Mouse (Mus musculus) liver, postnatal 0 days (tissue): ENCODE measurements around the gene Tedc1. TPM values are rescaled to one million over a fixed set of nuclear protein-coding genes. Genes with fewer than 3 reads are reported as not detected.

Source experiments
- ATAC-seq: fragments of 200-750 bp; cut with Nextera tagmentation; 2 replicates; pipeline ENCODE4 v1.8.0; 2017; ENCODE audit warnings: mild to moderate bottlenecking, moderate library complexity
- DNase-seq: peaks from one replicate; pipeline ENCODE4 v3.0.0-alpha.2; 2016
- H3K27ac ChIP-seq: fragments of 300-500 bp; sonication (generic); 2 replicates; pipeline ENCODE4 v1.5.1; 2014; ENCODE audit warnings: antibody characterized with exemption, moderate library complexity, mild to moderate bottlenecking, low read depth
- H3K27me3 ChIP-seq: fragments of 300-500 bp; sonication (generic); 2 replicates; pipeline ENCODE4 v1.6.1; 2014; ENCODE audit warnings: low read length, control low read depth, mixed read lengths; ENCODE audit not compliant: insufficient read depth
- H3K36me3 ChIP-seq: fragments of 300-500 bp; sonication (generic); replicated peaks from 2 replicates; pipeline ENCODE4 v1.6.1; 2014; ENCODE audit warnings: mild to moderate bottlenecking, control low read depth, low read length, moderate library complexity, mixed read lengths; ENCODE audit not compliant: insufficient read depth
- H3K4me1 ChIP-seq: fragments of 300-500 bp; sonication (generic); 2 replicates; pipeline ENCODE4 v1.6.1; 2014; ENCODE audit warnings: antibody characterized with exemption, mild to moderate bottlenecking, control low read depth; ENCODE audit not compliant: insufficient read depth
- H3K4me2 ChIP-seq: fragments of 300-500 bp; sonication (generic); 2 replicates; pipeline ENCODE4 v1.6.1; 2014; ENCODE audit warnings: low read depth, mild to moderate bottlenecking, low read length, moderate library complexity, mixed read lengths
- H3K4me3 ChIP-seq: fragments of 300-500 bp; sonication (generic); 2 replicates; pipeline ENCODE4 v1.5.1; 2014; ENCODE audit warnings: low read depth, low read length
- H3K9ac ChIP-seq: fragments of 300-500 bp; sonication (generic); replicated peaks from 2 replicates; pipeline ENCODE4 v1.6.1; 2014; ENCODE audit warnings: mild to moderate bottlenecking, moderate library complexity
- H3K9me3 ChIP-seq: fragments of 300-500 bp; sonication (generic); 2 replicates; pipeline ENCODE4 v1.6.1; 2016; ENCODE audit warnings: mild to moderate bottlenecking, control low read depth, low read length, mixed read lengths
- CTCF ChIP-seq: sonication (generic); IDR thresholded peaks from 2 replicates; pipeline ENCODE4 v1.5.1; 2016; ENCODE audit warnings: antibody characterized with exemption, low read depth
- EP300 ChIP-seq: IDR thresholded peaks from 2 replicates; pipeline ENCODE4 v1.6.1; 2016; ENCODE audit warnings: antibody characterized with exemption, low read depth, mild to moderate bottlenecking
- WGBS: fragments of 180-500 bp; shearing (Covaris S2); extraction: QIAGEN DNeasy Blood & Tissue Kit; methylation state at CpG from one replicate; pipeline ENCODE4 v1.1.7; 2014; ENCODE audit not compliant: insufficient replicate concordance; 5-methylcytosine and 5-hydroxymethylcytosine counted together
- polyA plus RNA-seq: library from polyadenylated mRNA; unstranded; fragments of >200 nt; fragmentation: Nextera tagmentation; extraction: Ambion mirVana; gene quantifications from 2 replicates; pipeline ENCODE4 v1.2.1, GENCODE M21; 2015

The Tedc1 gene
- polyA plus RNA-seq, 1 experiment from 2014 or later, result 4.6 TPM

- DNase-seq (no peak), ATAC-seq (no peak)
- no peak overlapping the region for H3K4me2 ChIP-seq
- TF ChIP-seq EP300 (no peak), CTCF (no peak)
- H3K4me3 ChIP-seq, result no peak overlapping the region
- no peaks in the 10 kb centered on the region for H3K9me3 ChIP-seq
- no peaks in the 10 kb centered on the region for H3K27me3 ChIP-seq
- 83% methylated on average over 9 of the region's 9 CpGs for WGBS
- no peaks in the 10 kb centered on the region for H3K4me1 ChIP-seq
- no peak overlapping the region for H3K27ac ChIP-seq
- H3K36me3 ChIP-seq, result peaks cover 84% of the 10 kb centered on the region
- no peak overlapping the region for H3K9ac ChIP-seq
Observed at GRCm38 (mm10) chr12:113133260-113133659, 23.0 kb upstream of the Tedc1 start.

GRCm38 (mm10) chr12:113133861-113134403, 22.3 kb upstream of the Tedc1 start:
- no peak overlapping the region for H3K4me3 ChIP-seq
- no peaks in the 10 kb centered on the region for H3K27me3 ChIP-seq
- H3K27ac ChIP-seq, result no peak overlapping the region
- no peaks in the 10 kb centered on the region for H3K9me3 ChIP-seq
- TF ChIP-seq EP300 (no peak), CTCF (no peak)
- no peak for ATAC-seq
- H3K9ac ChIP-seq, result no peak overlapping the region
- WGBS, result 79% methylated on average over 5 of the region's 5 CpGs
- DNase-seq, result no peak
- peaks cover 78% of the 10 kb centered on the region for H3K36me3 ChIP-seq
- no peak overlapping the region for H3K4me2 ChIP-seq
- no peaks in the 10 kb centered on the region for H3K4me1 ChIP-seq

GRCm38 (mm10) chr12:113134502-113134901, 21.7 kb upstream of the Tedc1 start:
- H3K9me3 ChIP-seq, result no peaks in the 10 kb centered on the region
- H3K27me3 ChIP-seq, result peaks cover 6% of the 10 kb centered on the region; the same call in 1 of the 2 replicates
- peaks cover 72% of the 10 kb centered on the region for H3K36me3 ChIP-seq
- H3K4me1 ChIP-seq, result peaks cover 2% of the 10 kb centered on the region
- H3K4me3 ChIP-seq, result no peak overlapping the region
- no peak overlapping the region for H3K27ac ChIP-seq
- no peak for DNase-seq
- H3K9ac ChIP-seq, result no peak overlapping the region
- no peak overlapping the region for H3K4me2 ChIP-seq
- WGBS, result 84% methylated on average over 4 of the region's 4 CpGs
- TF ChIP-seq CTCF (no peak), EP300 (no peak)
- ATAC-seq, result no peak

- DNase-seq (no peak), ATAC-seq (no peak)
- Histone ChIP-seq H3K4me1 (peaks cover 8% of the 10 kb centered on the region), H3K9me3 (no peaks in the 10 kb centered on the region), H3K4me2 (no peak overlapping the region), H3K36me3 (peaks cover 64% of the 10 kb centered on the region), H3K4me3 (no peak overlapping the region), H3K27me3 (peaks cover 6% of the 10 kb centered on the region; the same call in 1 of the 2 replicates), H3K9ac (no peak overlapping the region), H3K27ac (no peak overlapping the region)
- TF ChIP-seq CTCF (no peak), EP300 (no peak)
- WGBS, result 89% methylated on average over 7 of the region's 7 CpGs
Observed at GRCm38 (mm10) chr12:113135401-113135800, 20.8 kb upstream of the Tedc1 start.

GRCm38 (mm10) chr12:113136492-113137020, 19.7 kb upstream of the Tedc1 start:
- H3K4me1 ChIP-seq, result peaks cover 19% of the 10 kb centered on the region
- no peak for DNase-seq
- TF ChIP-seq CTCF (no peak), EP300 (no peak)
- no peak overlapping the region for H3K9ac ChIP-seq
- H3K27ac ChIP-seq, result no peak overlapping the region
- 88% methylated on average over 17 of the region's 17 CpGs for WGBS
- H3K36me3 ChIP-seq, result peaks cover 55% of the 10 kb centered on the region
- no peak overlapping the region for H3K4me2 ChIP-seq
- no peaks in the 10 kb centered on the region for H3K9me3 ChIP-seq
- H3K4me3 ChIP-seq, result no peak overlapping the region
- peaks cover 17% of the 10 kb centered on the region for H3K27me3 ChIP-seq
- ATAC-seq, result no peak

GRCm38 (mm10) chr12:113137260-113138213, 18.7 kb upstream of the Tedc1 start:
- ATAC-seq (no peak), DNase-seq (no peak)
- peaks cover 26% of the 10 kb centered on the region for H3K4me1 ChIP-seq
- H3K27ac ChIP-seq, result no peak overlapping the region
- H3K27me3 ChIP-seq, result peaks cover 25% of the 10 kb centered on the region
- no peaks in the 10 kb centered on the region for H3K9me3 ChIP-seq
- no peak overlapping the region for H3K4me3 ChIP-seq
- no peak overlapping the region for H3K4me2 ChIP-seq
- H3K36me3 ChIP-seq, result peaks cover 45% of the 10 kb centered on the region
- WGBS, result 81% methylated on average over 18 of the region's 18 CpGs
- no peak overlapping the region for H3K9ac ChIP-seq
- no peak for TF ChIP-seq CTCF
- TF ChIP-seq EP300, result no peak
